Mouse (Mus musculus) liver, embryonic 15.5 days (tissue): ENCODE results near the gene Mpv17. TPM values are rescaled to one million over a fixed set of nuclear protein-coding genes. Genes with fewer than 3 reads are reported as not detected.

Experiments used
- ATAC-seq: fragments of 200-750 bp; cut with Nextera tagmentation; 2 replicates; pipeline ENCODE4 v1.8.0; 2017; ENCODE audit warnings: moderate number of reproducible peaks, mild to moderate bottlenecking, moderate library complexity; ENCODE audit not compliant: insufficient read depth
- H3K27ac ChIP-seq: fragments of 300-500 bp; sonication (generic); replicated peaks from 2 replicates; pipeline ENCODE4 v1.5.1; 2015; ENCODE audit warnings: mild to moderate bottlenecking, inconsistent platforms
- H3K27me3 ChIP-seq: fragments of 300-500 bp; sonication (generic); 2 replicates; pipeline ENCODE4 v1.6.1; 2015; ENCODE audit warnings: mild to moderate bottlenecking, inconsistent platforms
- H3K36me3 ChIP-seq: fragments of 300-500 bp; sonication (generic); replicated peaks from 2 replicates; pipeline ENCODE4 v1.6.1; 2015; ENCODE audit warnings: moderate library complexity, mild to moderate bottlenecking, inconsistent platforms
- H3K4me1 ChIP-seq: fragments of 300-500 bp; sonication (generic); replicated peaks from 2 replicates; pipeline ENCODE4 v1.6.1; 2015; ENCODE audit warnings: inconsistent platforms
- H3K4me2 ChIP-seq: fragments of 300-500 bp; sonication (generic); 2 replicates; pipeline ENCODE4 v1.6.1; 2015; ENCODE audit warnings: moderate library complexity, mild to moderate bottlenecking, inconsistent platforms
- H3K4me3 ChIP-seq: fragments of 300-500 bp; sonication (generic); replicated peaks from 2 replicates; pipeline ENCODE4 v1.5.1; 2015; ENCODE audit warnings: mild to moderate bottlenecking, inconsistent platforms
- H3K9ac ChIP-seq: fragments of 300-500 bp; sonication (generic); 2 replicates; pipeline ENCODE4 v1.6.1; 2015; ENCODE audit warnings: moderate library complexity, mild to moderate bottlenecking, inconsistent platforms
- H3K9me3 ChIP-seq: fragments of 300-500 bp; sonication (generic); replicated peaks from 2 replicates; pipeline ENCODE4 v1.6.1; 2016; ENCODE audit warnings: inconsistent platforms
- WGBS: fragments of 180-500 bp; shearing (Covaris S2); methylation state at CpG from one replicate; pipeline ENCODE4 v1.1.7; 2015; ENCODE audit warnings: mixed read lengths; ENCODE audit not compliant: insufficient replicate concordance; 5-methylcytosine and 5-hydroxymethylcytosine counted together
- polyA plus RNA-seq: library from polyadenylated mRNA; unstranded; fragments of >200 nt; fragmentation: Nextera tagmentation; extraction: Ambion mirVana; gene quantifications from 2 replicates; pipeline ENCODE4 v1.2.1, GENCODE M21; 2015

Gene Mpv17
- polyA plus RNA-seq, 1 experiment from 2014 or later: 18.8 TPM

GRCm38 (mm10) chr5:31181183-31181770, 27.2 kb upstream of the Mpv17 start:
- H3K4me1 ChIP-seq: peaks cover 59% of the 10 kb centered on the region

GRCm38 (mm10) chr5:31179766-31180630, 25.9 kb upstream of the Mpv17 start, which contains the start of the genes Gm29609 and Gtf3c2:
Gene Gm29609, minus strand, starts transcription at chr5:31179911.
Gene Gtf3c2, minus strand, starts transcription at chr5:31180144.
- H3K27ac ChIP-seq: peak within 1 kb of the TSS; percentile 99
- H3K9ac ChIP-seq: peak within 1 kb of the TSS; percentile 77
- peak within 1 kb of the TSS; percentile 73 for H3K4me3 ChIP-seq
- H3K4me1 ChIP-seq: peaks cover 53% of the 10 kb centered on the region
- H3K36me3 ChIP-seq: peaks cover 18% of the 10 kb centered on the region
- peak within 1 kb of the TSS; percentile 92 for H3K4me2 ChIP-seq
- no peaks in the 10 kb centered on the region for H3K9me3 ChIP-seq
- under 1% methylated on average over 59 of the region's 59 CpGs for WGBS
- no peaks in the 10 kb centered on the region for H3K27me3 ChIP-seq
- peak; percentile 90 for ATAC-seq

More at GRCm38 (mm10) chr5:31181183-31181770, 27.2 kb upstream of the Mpv17 start:
- no peak for ATAC-seq
- Histone ChIP-seq H3K27ac (no peak overlapping the region), H3K4me2 (peak overlapping the region; percentile 92), H3K4me3 (no peak overlapping the region), H3K36me3 (peaks cover 14% of the 10 kb centered on the region), H3K9ac (no peak overlapping the region), H3K27me3 (no peaks in the 10 kb centered on the region), H3K9me3 (no peaks in the 10 kb centered on the region)
- WGBS: 85% methylated on average over 9 of the region's 9 CpGs

- Histone ChIP-seq H3K27ac (peak overlapping the region; percentile 99), H3K9me3 (no peaks in the 10 kb centered on the region), H3K4me1 (peaks cover 48% of the 10 kb centered on the region), H3K4me2 (peak overlapping the region; percentile 92), H3K9ac (peak overlapping the region; percentile 77), H3K36me3 (peaks cover 25% of the 10 kb centered on the region), H3K4me3 (peak overlapping the region; percentile 73), H3K27me3 (no peaks in the 10 kb centered on the region)
- WGBS: under 1% methylated on average over 25 of the region's 25 CpGs
- peak; percentile 62 for ATAC-seq
These were observed 25.3 kb upstream of the Mpv17 start for GRCm38 (mm10) chr5:31179301-31179765.

- H3K9me3 ChIP-seq: no peaks in the 10 kb centered on the region
- no peak overlapping the region for H3K9ac ChIP-seq
- H3K4me1 ChIP-seq: no peaks in the 10 kb centered on the region; the same call in 1 of the 2 replicates
- no peak for ATAC-seq
- 86% methylated on average over 4 of the region's 4 CpGs for WGBS
- no peak overlapping the region for H3K27ac ChIP-seq
- H3K27me3 ChIP-seq: no peaks in the 10 kb centered on the region
- no peak overlapping the region for H3K4me2 ChIP-seq
- H3K4me3 ChIP-seq: no peak overlapping the region
- peaks cover 98% of the 10 kb centered on the region for H3K36me3 ChIP-seq
These were observed 14.6 kb upstream of the Mpv17 start for GRCm38 (mm10) chr5:31168630-31169029.

- Histone ChIP-seq H3K4me2 (0 out of 2 replicates have a peak overlapping the region, but pooled peaks have one; percentile 13), H3K4me1 (peaks cover 8% of the 10 kb centered on the region; the same call in 1 of the 2 replicates), H3K27me3 (no peaks in the 10 kb centered on the region), H3K4me3 (no peak overlapping the region), H3K9ac (no peak overlapping the region), H3K9me3 (no peaks in the 10 kb centered on the region), H3K36me3 (peaks cover 94% of the 10 kb centered on the region), H3K27ac (no peak overlapping the region)
- 51% methylated on average over 1 of the region's 1 CpGs for WGBS
- peak; percentile 51 for ATAC-seq
These were observed 10.8 kb upstream of the Mpv17 start for GRCm38 (mm10) chr5:31164878-31165277.

- H3K27ac ChIP-seq: no peak overlapping the region
- H3K36me3 ChIP-seq: peaks cover 94% of the 10 kb centered on the region
- ATAC-seq: 0 out of 2 replicates have a peak, but pooled peaks have one; percentile 51
- H3K9ac ChIP-seq: no peak overlapping the region
- no peak overlapping the region for H3K4me3 ChIP-seq
- H3K4me2 ChIP-seq: no peak overlapping the region
- H3K4me1 ChIP-seq: peaks cover 8% of the 10 kb centered on the region; the same call in 1 of the 2 replicates
- no peaks in the 10 kb centered on the region for H3K27me3 ChIP-seq
- H3K9me3 ChIP-seq: no peaks in the 10 kb centered on the region
These were observed 8.4 kb upstream of the Mpv17 start for GRCm38 (mm10) chr5:31162462-31162861.

GRCm38 (mm10) chr5:31153516-31154151, 417 bp downstream of the Mpv17 start:
- peak overlapping the region; percentile 72 for H3K4me3 ChIP-seq
- peak overlapping the region; percentile 86 for H3K4me2 ChIP-seq
- no peaks in the 10 kb centered on the region for H3K9me3 ChIP-seq
- no peaks in the 10 kb centered on the region for H3K27me3 ChIP-seq
- H3K27ac ChIP-seq: no peak overlapping the region
- H3K36me3 ChIP-seq: peaks cover 20% of the 10 kb centered on the region
- ATAC-seq: no peak
- 38% methylated on average over 6 of the region's 6 CpGs for whole genome bisulfite sequencing
- H3K9ac ChIP-seq: peak overlapping the region; percentile 80
- peaks cover 20% of the 10 kb centered on the region for H3K4me1 ChIP-seq

GRCm38 (mm10) chr5:31151746-31152145, 2.3 kb downstream of the Mpv17 start:
- Histone ChIP-seq H3K4me3 (no peak overlapping the region), H3K36me3 (peaks cover 1% of the 10 kb centered on the region), H3K27ac (no peak overlapping the region), H3K9ac (no peak overlapping the region), H3K4me2 (no peak overlapping the region), H3K9me3 (no peaks in the 10 kb centered on the region), H3K27me3 (no peaks in the 10 kb centered on the region), H3K4me1 (peaks cover 20% of the 10 kb centered on the region)
- no peak for ATAC-seq
- WGBS: 79% methylated on average over 3 of the region's 3 CpGs

- no peak overlapping the region for H3K4me2 ChIP-seq
- H3K36me3 ChIP-seq: no peaks in the 10 kb centered on the region
- H3K4me3 ChIP-seq: no peak overlapping the region
- no peak overlapping the region for H3K9ac ChIP-seq
- no peak for ATAC-seq
- H3K9me3 ChIP-seq: no peaks in the 10 kb centered on the region
- H3K4me1 ChIP-seq: peaks cover 18% of the 10 kb centered on the region
- no peak overlapping the region for H3K27ac ChIP-seq
- WGBS: 75% methylated on average over 4 of the region's 4 CpGs
- no peaks in the 10 kb centered on the region for H3K27me3 ChIP-seq
These were observed 4.3 kb downstream of the Mpv17 start for GRCm38 (mm10) chr5:31149781-31150180.

GRCm38 (mm10) chr5:31138968-31139425, 15.1 kb downstream of the Mpv17 start:
- Histone ChIP-seq H3K27me3 (peaks cover 63% of the 10 kb centered on the region), H3K27ac (no peak overlapping the region), H3K36me3 (0 out of 2 replicates have a peak, but pooled peaks cover 4% of the 10 kb centered on the region), H3K4me2 (no peak overlapping the region), H3K9ac (no peak overlapping the region), H3K4me1 (0 out of 2 replicates have a peak, but pooled peaks cover 3% of the 10 kb centered on the region), H3K4me3 (no peak overlapping the region), H3K9me3 (no peaks in the 10 kb centered on the region)
- ATAC-seq: no peak
- WGBS: 12% methylated on average over 9 of the region's 9 CpGs
